Mouse (Mus musculus): ENCODE results near the gene Dgcr8. TPM values are rescaled to one million over a fixed set of nuclear protein-coding genes. Genes with fewer than 3 reads are reported as not detected.

Gene Dgcr8
- polyA plus RNA-seq, 2 experiments: 35.0 to 79.7 TPM

- TF ChIP-seq POLR2A (IDR thresholded peaks at IDR 0.05; ENCODE audit: borderline replicate concordance, extremely low read depth, insufficient read depth, insufficient read length): no peak
- H3K36me3 ChIP-seq (ENCODE audit: control insufficient read depth, insufficient read depth, low read length): peaks cover 90% of the 10 kb centered on the region
- H3K4me2 ChIP-seq (replicated peaks; ENCODE audit: low read depth, low read length, severe bottlenecking): no peak overlapping the region
- no peaks in the 10 kb centered on the region for H3K27me3 ChIP-seq (ENCODE audit: control insufficient read depth, insufficient read depth, low read length)
- no peaks in the 10 kb centered on the region for H3K9me3 ChIP-seq (ENCODE audit: control insufficient read depth, low read length)
- H3K9ac ChIP-seq (ENCODE audit: low read depth, low read length, severe bottlenecking): no peak overlapping the region
- H3K27ac ChIP-seq (replicated peaks; ENCODE audit: low read depth, low read length): no peak overlapping the region
- H3K4me3 ChIP-seq (replicated peaks; ENCODE audit: low read length): no peak overlapping the region
- 78% methylated on average over 2 of the region's 2 CpGs for WGBS
- ATAC-seq (ENCODE audit: low FRiP score, low read depth): no peak
- DNase-seq (ENCODE audit: low spot score): no peak
- no peaks in the 10 kb centered on the region for H3K4me1 ChIP-seq (ENCODE audit: control insufficient read depth, insufficient read depth, low read length)
These were observed 24.0 kb downstream of the Dgcr8 start for GRCm38 (mm10) chr16:18265024-18265423.

- H3K4me2 ChIP-seq (replicated peaks; ENCODE audit: low read depth, low read length, severe bottlenecking): no peak within 1 kb of the TSS
- no peak for ATAC-seq (ENCODE audit: low FRiP score, low read depth)
- H3K36me3 ChIP-seq (ENCODE audit: control insufficient read depth, insufficient read depth, low read length): peaks cover 93% of the 10 kb centered on the region
- no peaks in the 10 kb centered on the region for H3K9me3 ChIP-seq (ENCODE audit: control insufficient read depth, low read length)
- H3K9ac ChIP-seq (ENCODE audit: low read depth, low read length, severe bottlenecking): no peak within 1 kb of the TSS
- H3K4me3 ChIP-seq (replicated peaks; ENCODE audit: low read length): no peak within 1 kb of the TSS
- no peaks in the 10 kb centered on the region for H3K4me1 ChIP-seq (ENCODE audit: control insufficient read depth, insufficient read depth, low read length)
- no peaks in the 10 kb centered on the region for H3K27me3 ChIP-seq (ENCODE audit: control insufficient read depth, insufficient read depth, low read length)
- no peak within 1 kb of the TSS for H3K27ac ChIP-seq (replicated peaks; ENCODE audit: low read depth, low read length)
- no peak for DNase-seq (ENCODE audit: low spot score)
- 96% methylated on average over 2 of the region's 2 CpGs for WGBS
- no peak for TF ChIP-seq POLR2A (IDR thresholded peaks at IDR 0.05; ENCODE audit: borderline replicate concordance, extremely low read depth, insufficient read depth, insufficient read length)
These were observed 30.8 kb downstream of the Dgcr8 start, which contains the start of gene Gm49776 for GRCm38 (mm10) chr16:18258221-18258620. Gm49776 (minus strand) TSS chr16:18258321.

GRCm38 (mm10) chr16:18253866-18254265 lies 35.2 kb downstream of the Dgcr8 start:
- no peaks in the 10 kb centered on the region for H3K27me3 ChIP-seq (ENCODE audit: control insufficient read depth, insufficient read depth, low read length)
- peaks cover 80% of the 10 kb centered on the region for H3K36me3 ChIP-seq (ENCODE audit: control insufficient read depth, insufficient read depth, low read length)
- ATAC-seq (ENCODE audit: low FRiP score, low read depth): no peak

GRCm38 (mm10) chr16:18252736-18253135 lies 36.3 kb downstream of the Dgcr8 start:
- H3K9ac ChIP-seq (ENCODE audit: low read depth, low read length, severe bottlenecking): no peak overlapping the region
- no peak overlapping the region for H3K4me2 ChIP-seq (replicated peaks; ENCODE audit: low read depth, low read length, severe bottlenecking)
- peaks cover 16% of the 10 kb centered on the region; the same call in 1 of the 2 replicates for H3K4me1 ChIP-seq (ENCODE audit: control insufficient read depth, insufficient read depth, low read length)
- no peaks in the 10 kb centered on the region for H3K9me3 ChIP-seq (ENCODE audit: control insufficient read depth, low read length)
- DNase-seq (ENCODE audit: low spot score): no peak
- no peaks in the 10 kb centered on the region for H3K27me3 ChIP-seq (ENCODE audit: control insufficient read depth, insufficient read depth, low read length)
- 82% methylated on average over 6 of the region's 6 CpGs for WGBS
- H3K36me3 ChIP-seq (ENCODE audit: control insufficient read depth, insufficient read depth, low read length): peaks cover 70% of the 10 kb centered on the region
- TF ChIP-seq POLR2A (IDR thresholded peaks at IDR 0.05; ENCODE audit: borderline replicate concordance, extremely low read depth, insufficient read depth, insufficient read length): no peak
- H3K27ac ChIP-seq (replicated peaks; ENCODE audit: low read depth, low read length): no peak overlapping the region
- no peak overlapping the region for H3K4me3 ChIP-seq (replicated peaks; ENCODE audit: low read length)
- ATAC-seq (ENCODE audit: low FRiP score, low read depth): no peak

More at GRCm38 (mm10) chr16:18253866-18254265, 35.2 kb downstream of the Dgcr8 start:
- DNase-seq (ENCODE audit: low spot score): no peak
- H3K4me1 ChIP-seq (ENCODE audit: control insufficient read depth, insufficient read depth, low read length): peaks cover 16% of the 10 kb centered on the region; the same call in 1 of the 2 replicates
- H3K9me3 ChIP-seq (ENCODE audit: control insufficient read depth, low read length): no peaks in the 10 kb centered on the region
- no peak overlapping the region for H3K27ac ChIP-seq (replicated peaks; ENCODE audit: low read depth, low read length)
- WGBS: 82% methylated on average over 1 of the region's 1 CpGs
- no peak overlapping the region for H3K4me2 ChIP-seq (replicated peaks; ENCODE audit: low read depth, low read length, severe bottlenecking)
- H3K4me3 ChIP-seq (replicated peaks; ENCODE audit: low read length): no peak overlapping the region
- H3K9ac ChIP-seq (ENCODE audit: low read depth, low read length, severe bottlenecking): no peak overlapping the region
- TF ChIP-seq POLR2A (IDR thresholded peaks at IDR 0.05; ENCODE audit: borderline replicate concordance, extremely low read depth, insufficient read depth, insufficient read length): no peak

GRCm38 (mm10) chr16:18250828-18251790 lies 37.9 kb downstream of the Dgcr8 start:
- H3K4me2 ChIP-seq (replicated peaks; ENCODE audit: low read depth, low read length, severe bottlenecking): peak overlapping the region; percentile 85
- peak overlapping the region; percentile 90 for H3K9ac ChIP-seq (ENCODE audit: low read depth, low read length, severe bottlenecking)
- H3K27ac ChIP-seq (replicated peaks; ENCODE audit: low read depth, low read length): no peak overlapping the region
- peaks cover 28% of the 10 kb centered on the region for H3K4me1 ChIP-seq (ENCODE audit: control insufficient read depth, insufficient read depth, low read length)
- no peak for TF ChIP-seq POLR2A (IDR thresholded peaks at IDR 0.05; ENCODE audit: borderline replicate concordance, extremely low read depth, insufficient read depth, insufficient read length)
- peak overlapping the region; percentile 87; the same call in 1 of the 2 replicates for H3K4me3 ChIP-seq (replicated peaks; ENCODE audit: low read length)
- H3K9me3 ChIP-seq (ENCODE audit: control insufficient read depth, low read length): no peaks in the 10 kb centered on the region
- peaks cover 65% of the 10 kb centered on the region for H3K36me3 ChIP-seq (ENCODE audit: control insufficient read depth, insufficient read depth, low read length)
- ATAC-seq (ENCODE audit: low FRiP score, low read depth) (no peak), DNase-seq (ENCODE audit: low spot score) (no peak)
- 66% methylated on average over 10 of the region's 10 CpGs for WGBS
- H3K27me3 ChIP-seq (ENCODE audit: control insufficient read depth, insufficient read depth, low read length): no peaks in the 10 kb centered on the region

All from limb, embryonic 14.5 days (tissue).